Mouse (Mus musculus) urinary bladder, postnatal 36 days (tissue): ENCODE measurements at regions not wholly inside any gene's neighbourhood (a gene's known extent, or its start where the extent isn't known, plus 50 kb on each side); places are given as distances from the start of the nearest gene placed in this dataset.

Experiments
- DNase-seq, 2 experiments: peaks; one replicate each; pipeline ENCODE4 v3.0.0; 2022; ENCODE audit warnings: low spot score in 2 of 2, mixed read lengths in 1 of 2

DNA sequence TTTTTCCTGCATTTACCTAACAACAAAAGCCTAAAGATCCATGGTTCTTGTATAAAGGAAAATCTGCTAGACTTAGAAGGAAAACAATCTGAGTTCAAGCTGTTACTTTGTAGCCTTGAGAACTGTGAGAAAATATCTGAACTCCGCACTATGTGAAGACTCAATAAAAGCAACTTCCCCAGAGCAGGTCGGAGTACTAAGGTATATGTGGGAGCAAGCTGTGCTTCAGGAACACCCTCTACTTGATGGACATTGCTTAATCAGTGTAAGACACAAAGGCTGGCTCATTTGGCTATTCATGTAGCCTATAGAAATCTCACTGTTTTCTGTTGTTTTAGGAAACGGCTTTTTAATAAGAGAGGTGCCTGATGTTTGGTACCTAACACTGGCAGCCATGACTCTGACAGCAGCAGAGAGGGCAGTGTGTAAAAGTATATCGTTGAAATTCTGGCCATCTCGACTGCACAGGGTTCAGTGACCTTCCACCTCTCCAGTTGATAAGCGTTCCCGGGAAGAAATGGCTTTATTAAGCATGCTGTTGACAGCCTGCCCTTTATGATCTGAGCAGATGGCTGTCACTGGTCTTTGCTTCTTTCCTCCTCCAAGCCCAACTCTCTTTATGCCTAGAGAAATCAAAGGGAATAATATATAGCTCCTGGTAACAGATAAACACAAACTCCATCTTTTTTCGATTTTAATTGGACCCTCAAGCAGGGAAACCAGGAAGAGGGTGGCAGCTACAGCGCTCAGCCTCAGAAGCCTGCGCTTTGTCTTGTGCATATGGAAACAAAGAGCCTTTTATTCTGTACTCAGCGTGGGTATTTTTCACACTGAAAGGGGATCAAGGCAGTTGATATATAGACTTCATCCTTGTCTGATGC lies 443.7 kb upstream of the Sel1l start:
- no peak for DNase-seq

DNA sequence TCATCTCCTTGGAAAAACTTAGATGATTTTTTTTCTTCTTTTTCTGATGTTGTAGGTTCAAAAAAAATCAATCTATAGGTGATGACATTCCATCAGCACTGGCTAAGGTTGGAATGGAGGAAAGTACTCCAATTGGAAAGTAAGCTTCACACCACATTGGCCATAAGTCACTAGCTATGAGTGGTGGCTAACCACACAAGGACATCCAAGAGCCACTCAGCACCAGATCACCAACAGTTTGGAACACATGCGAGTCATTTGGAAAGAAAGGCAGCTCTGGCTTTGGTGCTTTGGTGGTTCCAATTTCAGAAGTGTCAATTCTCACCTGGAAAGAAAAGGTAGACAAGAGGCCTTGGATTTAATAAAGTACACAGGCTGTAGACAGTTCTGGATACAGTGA lies 442.5 kb upstream of the Sel1l start:
- no peak for DNase-seq

DNA sequence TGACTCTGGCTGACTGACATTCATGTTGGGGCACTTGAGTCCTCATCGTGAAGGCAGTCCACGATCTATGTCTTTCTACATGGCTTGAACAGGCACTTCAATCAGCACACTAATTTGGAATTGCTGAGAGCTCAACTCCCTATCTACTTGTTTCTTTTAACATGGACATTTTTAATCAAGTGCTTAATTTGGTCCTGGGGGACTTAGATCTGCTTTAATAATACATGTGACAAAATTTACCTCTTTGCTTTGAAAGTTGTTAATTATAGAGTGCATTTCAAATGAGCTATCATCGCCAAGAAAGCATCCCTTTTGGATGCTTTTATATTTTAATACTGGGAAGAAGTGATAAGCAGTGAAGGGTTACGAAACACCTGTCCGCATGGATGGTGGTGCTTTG lies 436.6 kb upstream of the Sel1l start:
- no peak for DNase-seq

DNA sequence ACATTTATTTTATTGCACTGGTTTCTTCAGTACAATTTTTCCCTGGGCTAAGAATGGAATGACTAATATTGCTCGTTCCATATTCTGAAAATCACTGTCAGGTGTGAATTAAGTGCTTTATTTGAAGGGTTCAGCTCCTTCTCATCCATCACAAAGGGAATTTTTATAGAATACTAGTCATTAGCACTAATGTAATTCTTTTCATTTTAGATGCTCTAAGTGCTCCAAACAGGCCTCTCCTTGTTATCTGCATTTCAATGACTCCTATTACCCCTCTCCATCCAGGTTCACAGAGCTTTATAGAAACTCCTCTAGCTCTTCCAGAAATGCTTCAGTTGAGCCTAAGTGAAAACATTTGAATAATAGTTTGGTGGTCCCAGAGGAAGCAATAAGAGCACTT lies 431.5 kb upstream of the Sel1l start:
- no peak for DNase-seq

DNA sequence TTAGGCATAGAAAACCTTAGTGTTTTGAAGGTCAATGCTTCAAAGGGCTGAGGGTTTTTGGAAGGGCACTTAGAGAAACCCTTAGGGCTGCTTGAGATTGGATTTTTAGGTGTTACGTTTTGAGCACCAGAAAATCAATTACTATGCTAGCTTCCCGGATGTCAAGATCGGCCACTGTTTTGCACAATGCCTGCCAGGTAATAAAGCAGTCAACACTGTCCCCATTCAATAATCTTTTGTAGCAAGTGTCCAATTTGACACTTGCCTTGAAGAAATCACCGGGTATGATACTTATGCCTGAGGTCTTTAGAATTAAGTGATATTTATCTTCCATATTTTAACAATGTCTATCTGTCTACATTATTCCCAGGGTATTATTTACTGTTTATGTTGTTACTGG lies 403.0 kb upstream of the Sel1l start:
- no peak for DNase-seq

DNA sequence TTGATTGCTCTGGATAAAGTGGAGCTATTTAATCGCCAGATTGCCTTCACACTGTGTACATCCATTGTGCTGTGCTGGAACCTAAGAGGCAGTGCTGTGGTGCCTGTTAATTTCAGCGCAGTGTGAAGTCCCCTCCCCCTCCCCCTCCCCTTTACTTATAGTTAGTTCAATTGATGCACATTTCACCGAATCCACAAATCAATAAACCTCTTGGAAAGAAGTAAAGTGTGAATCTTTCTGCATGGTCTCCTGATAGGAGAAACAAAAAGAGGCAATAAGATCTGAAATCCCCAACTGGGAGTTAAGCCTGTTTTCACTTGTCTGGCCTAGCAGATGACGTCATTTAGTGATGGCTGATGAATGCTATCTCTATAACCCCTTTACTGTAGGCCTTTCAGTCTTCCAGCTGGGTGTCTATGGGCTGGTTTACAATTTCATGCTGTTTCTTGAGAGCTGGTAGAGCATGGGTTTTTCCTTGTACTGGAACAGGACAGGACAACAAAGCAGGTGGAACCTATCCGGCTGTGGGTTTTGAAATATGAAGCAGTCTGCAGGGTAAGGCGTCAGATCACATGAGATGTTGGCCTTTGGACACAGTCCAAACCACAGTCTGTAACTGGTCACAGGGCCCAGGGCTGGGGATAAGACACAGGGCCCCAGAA lies 398.0 kb upstream of the Sel1l start:
- no peak for DNase-seq

DNA sequence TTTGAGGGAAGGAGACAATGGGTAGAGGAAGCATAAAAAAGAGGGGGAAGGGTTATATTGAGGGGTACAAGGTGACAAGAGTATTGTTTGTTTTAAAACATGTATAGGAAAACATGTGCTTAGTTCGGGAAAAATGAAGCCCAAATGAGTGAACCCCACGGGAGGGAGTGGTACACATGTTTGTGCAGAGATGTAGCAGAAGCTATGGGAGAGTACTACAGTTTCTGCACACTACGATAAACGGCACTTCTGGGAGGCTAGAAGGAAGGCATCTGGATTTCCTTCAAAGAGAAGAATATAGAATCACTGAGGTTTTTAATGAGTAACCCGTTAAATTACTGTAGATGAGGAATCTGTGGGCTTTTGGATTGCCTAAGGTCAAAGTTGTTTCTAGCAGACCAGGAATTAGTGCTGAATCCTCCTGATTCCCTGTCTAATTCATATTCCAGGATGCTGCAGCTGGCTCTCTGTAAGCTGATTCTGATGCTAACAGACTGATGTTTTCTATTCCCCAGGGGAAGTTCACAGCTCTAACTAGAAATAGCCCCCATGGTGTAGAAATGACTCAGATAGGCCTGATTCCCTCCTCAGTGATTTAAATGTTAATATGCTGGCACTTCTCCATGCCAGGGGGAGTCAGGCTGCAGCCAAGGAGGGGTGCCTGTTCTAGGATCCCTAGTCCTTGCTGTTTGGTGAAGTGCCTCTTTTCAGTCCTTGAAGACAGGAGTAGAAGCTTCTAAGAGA lies 391.2 kb upstream of the Sel1l start:
- DNase-seq = no peak

DNA sequence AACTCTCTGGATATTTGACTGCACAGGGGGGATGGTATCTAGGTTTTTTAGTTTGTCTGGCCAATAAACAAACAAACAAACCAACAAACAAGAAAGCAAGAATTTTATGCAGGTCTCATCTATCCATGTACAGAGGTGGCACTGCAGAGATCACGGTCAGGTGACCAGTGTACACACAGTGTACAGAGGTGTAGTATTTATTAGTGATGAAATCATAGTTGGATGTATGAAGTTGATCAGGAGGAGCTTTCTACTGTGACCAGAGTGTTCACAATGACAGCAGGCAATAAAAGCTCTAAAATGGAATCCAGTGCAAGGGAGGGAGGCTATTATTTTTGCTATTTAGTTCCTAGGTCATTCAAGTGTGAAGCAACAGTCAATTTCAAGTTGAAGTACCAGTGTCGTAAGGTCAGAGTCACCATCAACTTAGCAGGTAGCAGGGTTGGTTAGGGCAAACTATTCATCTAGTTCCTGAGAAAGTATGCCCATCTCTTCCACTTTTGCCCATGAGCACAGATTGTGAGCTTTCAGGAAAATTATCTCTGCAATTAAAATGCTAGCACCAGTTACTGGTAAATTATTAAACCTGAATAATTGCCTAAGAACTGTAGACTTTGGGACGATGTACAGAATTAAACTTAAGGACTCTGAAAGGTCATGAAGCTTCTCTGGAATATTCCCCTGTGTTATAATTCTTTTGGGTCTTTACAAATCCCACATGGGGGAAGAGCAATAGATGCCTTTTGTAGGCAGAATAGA lies 384.9 kb upstream of the Sel1l start:
- no peak for DNase-seq

DNA sequence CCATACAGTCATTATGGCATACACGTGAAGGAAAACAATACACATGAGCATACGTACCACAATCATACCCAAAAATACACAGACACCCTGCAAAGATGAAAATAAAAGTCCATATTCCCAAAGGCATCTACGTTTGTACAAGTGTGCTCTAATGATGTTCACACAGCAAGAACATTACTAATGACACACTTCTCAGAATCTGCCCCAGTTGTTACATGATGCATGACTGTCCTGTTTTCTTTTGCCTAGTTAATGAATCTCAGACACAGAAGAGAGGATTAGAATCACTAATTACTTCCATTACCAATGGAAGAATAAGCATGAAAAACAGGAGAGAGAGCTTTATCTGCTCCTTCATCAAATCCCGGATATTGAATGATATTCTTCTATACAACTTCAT lies 379.6 kb upstream of the Sel1l start:
- no peak for DNase-seq

DNA sequence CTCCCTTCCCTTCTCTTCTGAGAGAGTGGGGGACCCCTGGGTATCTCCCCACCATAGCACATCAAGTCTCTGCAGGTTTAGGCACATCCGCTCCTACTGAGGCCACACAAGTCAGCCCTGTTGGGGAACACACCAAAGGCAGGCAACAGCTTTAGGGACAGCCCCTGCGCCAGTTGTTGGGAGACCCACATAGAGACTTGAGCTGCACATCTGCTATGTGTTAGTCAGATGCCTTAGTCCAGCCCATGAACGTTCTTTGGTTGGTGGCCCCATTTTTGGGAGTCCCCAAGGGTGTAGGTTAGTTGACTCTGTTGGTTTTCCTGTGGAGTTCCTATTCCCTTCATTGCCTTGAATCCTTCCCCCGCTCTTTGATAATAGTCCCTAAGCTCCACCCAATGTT lies 354.4 kb upstream of the Sel1l start:
- no peak for DNase-seq

DNA sequence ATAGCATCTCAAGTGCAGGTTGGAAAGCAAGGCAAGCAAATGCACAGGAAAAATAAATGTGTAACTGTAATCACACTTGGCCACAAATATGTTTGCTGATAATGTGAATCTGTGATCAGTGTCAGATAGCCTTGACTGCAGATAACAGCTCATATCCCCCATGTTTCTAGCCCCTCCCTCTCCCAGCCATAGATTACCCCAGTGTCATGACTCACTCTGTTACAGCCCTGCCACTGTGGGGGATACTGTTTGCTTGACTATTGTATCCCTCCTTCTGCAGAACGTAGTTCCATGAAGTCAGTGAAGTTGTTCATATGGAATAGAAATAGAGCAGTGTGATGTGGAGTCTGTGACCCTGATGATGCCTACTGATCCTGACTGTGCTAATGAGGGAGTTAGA lies 351.6 kb upstream of the Sel1l start:
- no peak for DNase-seq

DNA sequence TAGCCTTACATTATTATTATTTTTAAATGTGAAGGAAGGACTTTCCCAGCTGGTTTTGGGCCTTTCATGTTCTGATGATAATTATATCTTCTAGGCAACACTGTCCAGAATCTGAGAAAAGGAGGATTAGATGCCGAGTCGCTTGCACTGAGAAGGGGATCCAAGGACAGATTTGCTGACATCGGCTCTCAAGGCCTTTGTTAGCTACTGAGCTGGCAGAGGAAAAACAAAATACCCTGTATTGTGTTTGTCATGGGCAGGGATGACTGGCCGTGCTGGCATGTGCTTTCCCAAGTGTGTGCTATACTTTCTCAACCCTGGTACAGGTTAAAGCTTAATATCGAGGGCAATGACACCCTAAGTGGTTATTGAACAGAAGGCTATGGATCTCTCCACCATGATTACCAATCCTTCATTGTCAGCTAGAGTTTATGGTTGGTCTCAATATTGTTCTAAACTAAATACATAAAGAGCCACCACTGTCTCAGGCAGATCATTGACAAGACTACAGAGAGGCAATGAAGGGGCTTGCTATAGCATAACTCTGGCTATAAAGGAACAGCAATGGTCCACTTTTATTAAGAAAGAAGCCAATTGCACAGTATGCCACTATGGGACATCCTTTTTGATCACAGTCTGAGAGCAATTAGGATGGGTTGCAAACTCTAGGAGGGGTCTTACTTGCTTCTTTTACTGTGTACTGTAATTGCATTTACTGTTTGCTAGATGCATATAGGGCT lies 350.0 kb upstream of the Sel1l start:
- DNase-seq = no peak

DNA sequence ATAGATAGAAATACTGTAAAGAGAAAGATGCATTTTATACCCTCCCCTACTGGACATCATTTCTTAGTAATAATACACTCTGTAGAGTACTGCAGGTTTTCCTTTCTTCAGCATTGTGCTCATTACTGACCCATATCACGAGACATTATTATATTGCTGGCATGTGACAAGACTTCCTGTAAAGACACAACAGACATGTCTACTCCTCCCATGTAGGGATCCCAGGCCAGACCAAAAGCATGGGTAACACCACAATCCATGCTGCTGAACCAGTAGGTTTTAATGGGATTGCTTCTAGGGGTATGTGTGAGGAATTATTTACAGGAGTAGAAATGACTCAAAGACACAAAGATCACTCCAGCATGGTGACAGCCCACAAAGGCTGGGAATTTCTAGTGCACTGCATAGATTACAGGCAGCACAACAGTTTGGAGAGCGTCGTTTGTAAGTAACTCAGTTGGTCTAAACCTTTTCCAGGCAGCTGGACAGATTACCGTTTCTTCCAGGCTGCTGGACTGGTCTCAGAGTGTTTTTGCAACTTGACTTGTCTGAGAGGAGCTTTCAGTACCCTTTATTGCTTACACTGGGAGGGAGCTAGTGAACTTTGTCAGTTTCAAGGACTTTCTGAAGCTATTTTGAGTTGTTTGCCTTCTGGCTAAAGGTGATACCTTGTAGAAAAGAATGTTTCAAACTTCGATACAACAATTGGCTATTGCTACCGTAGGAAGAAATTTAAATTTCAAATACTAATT lies 345.2 kb upstream of the Sel1l start:
- DNase-seq = no peak

DNA sequence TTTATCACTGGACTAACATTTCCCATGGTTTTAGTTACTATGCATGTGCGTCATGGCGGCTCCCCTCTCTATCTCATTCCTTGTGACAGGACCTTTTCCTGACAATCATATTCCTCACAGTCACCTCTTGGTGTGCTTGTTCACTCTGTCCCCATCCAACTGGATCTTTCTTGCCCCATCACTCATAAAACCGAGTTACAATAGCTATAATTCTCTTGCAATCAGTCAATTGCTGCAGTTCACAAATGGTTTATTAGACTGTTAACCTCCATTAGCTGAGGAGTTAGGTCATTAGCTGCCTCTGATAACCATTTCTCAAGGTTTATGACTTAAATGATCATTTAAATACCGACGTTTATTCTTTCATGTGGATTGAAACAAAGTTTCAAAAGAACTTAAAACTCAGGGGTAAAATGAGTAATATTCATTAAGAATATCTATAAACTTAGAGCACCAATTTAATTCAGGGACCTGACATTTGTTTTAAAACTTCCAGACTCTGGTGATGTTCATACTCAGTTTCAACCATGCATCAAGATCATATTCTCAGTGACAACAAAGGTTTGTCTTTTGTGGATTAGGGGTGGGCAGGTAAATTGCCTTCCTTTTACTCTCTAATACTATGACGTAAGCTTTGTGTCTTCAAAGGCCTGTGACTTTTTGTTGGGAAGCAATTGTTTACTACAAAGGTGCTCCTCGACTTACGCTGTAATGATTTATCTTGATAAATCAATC lies 344.4 kb upstream of the Sel1l start:
- DNase-seq = no peak

DNA sequence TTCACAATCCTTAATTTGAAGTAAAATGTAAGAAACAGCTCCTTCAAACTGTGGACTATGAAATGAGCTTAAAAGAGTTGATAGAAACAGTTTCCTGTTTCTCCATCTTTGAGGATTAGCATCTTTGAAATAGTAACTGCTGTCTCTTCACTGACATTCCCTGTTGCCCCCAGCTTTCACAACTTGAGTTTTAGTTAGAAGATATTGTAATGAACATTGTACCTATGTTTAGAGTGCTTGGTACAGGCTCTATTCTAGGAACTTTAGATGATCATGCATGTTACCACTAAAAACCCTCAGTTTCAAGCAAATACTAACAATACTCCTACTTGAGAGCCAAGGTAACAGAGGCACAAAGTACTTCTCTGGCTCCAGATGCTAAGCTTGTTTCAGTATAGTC lies 340.1 kb upstream of the Sel1l start:
- no peak for DNase-seq

DNA sequence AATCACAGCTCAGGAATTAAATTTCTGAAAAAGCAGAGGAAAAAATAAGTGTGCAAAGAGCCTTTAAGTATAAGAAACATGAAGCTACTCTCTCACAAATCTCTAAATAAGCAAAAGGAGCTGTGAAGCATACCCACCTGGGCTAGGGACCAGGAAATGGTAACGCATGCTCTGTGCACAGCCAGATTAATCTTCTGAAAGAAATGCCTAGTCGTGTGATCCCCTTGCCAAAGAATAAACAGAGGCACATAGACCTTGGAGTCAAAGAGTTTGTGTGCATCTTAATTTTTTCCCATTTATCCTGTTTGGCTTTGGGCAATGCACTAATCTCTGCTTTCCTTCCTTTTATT lies 338.2 kb upstream of the Sel1l start:
- no peak for DNase-seq

DNA sequence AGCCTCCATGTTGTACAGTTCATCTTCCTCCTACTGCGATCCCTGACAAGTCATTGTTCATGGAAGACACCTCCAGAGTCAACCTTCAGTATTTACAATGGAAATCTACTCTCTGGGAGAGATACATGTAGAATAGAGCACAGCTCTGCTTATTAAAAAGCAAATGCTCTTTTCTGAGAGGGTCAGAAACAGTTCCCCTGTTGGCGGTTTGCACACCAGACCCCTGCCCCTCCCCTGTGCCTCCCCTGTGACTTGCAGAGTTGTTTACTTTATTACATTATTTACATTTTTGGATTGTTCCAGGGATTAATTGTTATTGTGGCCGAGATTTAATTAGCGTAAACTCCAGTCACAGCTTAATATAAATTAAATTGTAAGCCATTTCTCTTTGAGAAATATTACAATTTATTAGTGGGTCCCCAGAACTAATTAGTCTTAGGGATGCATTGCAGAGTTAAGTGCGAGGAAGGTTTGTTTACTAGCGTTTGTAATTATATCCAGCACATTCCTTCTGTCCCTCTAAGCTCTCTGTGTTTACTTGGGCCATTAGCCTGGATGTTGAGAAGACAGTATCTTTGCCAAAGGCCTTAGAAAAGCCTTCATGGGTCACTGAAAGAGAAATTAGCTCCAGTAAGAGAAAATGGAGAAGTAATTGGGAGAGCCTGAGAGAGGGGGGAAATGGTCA lies 337.6 kb upstream of the Sel1l start:
- no peak for DNase-seq

DNA sequence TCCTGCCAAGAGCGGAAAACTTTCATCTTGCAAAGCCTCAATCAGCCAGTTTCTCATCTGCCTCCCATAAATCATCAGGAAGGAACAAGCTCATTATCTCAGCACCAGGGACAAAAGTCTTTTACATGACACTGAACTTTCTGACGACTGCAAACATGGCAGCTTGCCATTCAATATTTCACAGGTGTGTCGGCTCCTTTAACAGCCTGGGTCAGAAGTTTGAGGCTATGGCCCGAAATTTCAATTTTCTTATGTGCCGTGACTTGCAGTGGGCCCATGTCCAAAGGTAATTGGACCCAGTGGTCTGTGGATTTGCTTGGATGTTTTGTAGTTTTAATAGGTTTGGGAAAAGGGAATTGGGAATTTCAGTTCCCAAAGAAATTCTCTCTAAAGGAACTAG lies 330.3 kb upstream of the Sel1l start:
- no peak for DNase-seq

DNA sequence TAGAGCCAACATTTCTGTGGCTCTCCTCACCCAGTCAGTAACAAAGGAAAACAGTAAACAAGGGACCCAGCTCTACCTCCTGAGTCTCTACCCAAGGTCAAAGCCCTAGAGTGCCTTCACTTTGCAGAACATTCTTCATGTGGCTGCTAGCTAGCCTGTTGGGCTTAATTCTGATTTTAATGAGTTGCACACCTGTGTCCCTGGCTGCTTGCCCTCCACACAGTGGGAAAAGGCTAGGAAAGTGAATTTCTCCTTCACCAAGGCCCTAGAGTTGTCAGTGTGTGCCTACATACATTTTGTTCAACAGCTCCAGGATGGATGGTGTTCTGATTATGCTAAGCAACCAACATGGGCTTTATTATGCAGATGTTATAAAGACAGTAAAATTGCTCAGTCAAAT lies 307.8 kb upstream of the Sel1l start:
- DNase-seq = no peak

DNA sequence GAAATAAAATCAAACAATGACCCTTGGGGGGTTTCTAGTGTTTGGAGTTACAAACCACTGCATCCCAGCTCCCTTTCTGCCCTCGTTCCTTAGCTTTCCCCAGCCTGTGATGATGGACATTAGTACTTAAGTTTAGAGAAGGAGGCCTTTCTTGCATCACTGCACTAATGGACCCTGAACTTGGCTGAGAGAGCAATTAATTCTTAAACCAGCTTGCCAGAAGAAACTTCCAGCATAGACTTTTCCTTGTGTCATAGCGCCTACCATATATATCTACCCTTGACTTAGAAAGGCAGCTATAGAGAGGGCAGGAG lies 303.9 kb upstream of the Sel1l start:
- no peak for DNase-seq
